ENCODE assay signal across 15 mouse cellular contexts in genomic region chr3:39062415-39062814, GRCm38 (mm10).
DNase-seq lines count a peak whose midpoint lies in the region; ATAC-seq lines count a peak whose summit lies in the region.
"Had no signal": no experiment of that assay in that cellular context is flagged by ENCODE, and none has a peak within 500 bp of the region (broad histone marks: within the 10 kb centered on the region; RNA-seq: fewer than 3 reads in every experiment).

No protein-coding gene starts in this region.

- no peak overlapping the region for H3K4me2 ChIP-seq in kidney, embryonic 14.5 days (replicated peaks; ENCODE audit: low read depth, low read length)
- H3K4me2 ChIP-seq in midbrain, embryonic 14.5 days (ENCODE audit: low read length): no peak overlapping the region
- H3K4me2 ChIP-seq: embryonic facial prominence, embryonic 15.5 days; liver, embryonic 13.5 days had no signal

- ATAC-seq in kidney, embryonic 14.5 days (ENCODE audit: low FRiP score, low TSS enrichment): peak; percentile 55; the same call in 1 of the 2 replicates
- no peak for ATAC-seq in midbrain, embryonic 14.5 days (ENCODE audit: low FRiP score, low TSS enrichment)
- ATAC-seq: intestine, postnatal 0 days had no signal

- no peak overlapping the region for H3K27ac ChIP-seq in kidney, embryonic 14.5 days (ENCODE audit: low read depth, low read length)
- no peak overlapping the region for H3K27ac ChIP-seq in embryonic facial prominence, embryonic 10.5 days (replicated peaks)
- H3K27ac ChIP-seq in midbrain, embryonic 14.5 days (replicated peaks; ENCODE audit: low read depth, low read length): no peak overlapping the region
- H3K27ac ChIP-seq: embryonic facial prominence, embryonic 15.5 days; heart, embryonic 10.5 days; liver, embryonic 13.5 days had no signal

- no peaks in the 10 kb centered on the region for H3K4me1 ChIP-seq in kidney, embryonic 14.5 days (ENCODE audit: control insufficient read depth, insufficient read depth, low read length)
- H3K4me1 ChIP-seq in embryonic facial prominence, embryonic 10.5 days: 0 out of 2 replicates have a peak, but pooled peaks cover 5% of the 10 kb centered on the region
- no peaks in the 10 kb centered on the region for H3K4me1 ChIP-seq in midbrain, embryonic 14.5 days (ENCODE audit: control insufficient read depth, insufficient read depth, low read length)
- H3K4me1 ChIP-seq: embryonic facial prominence, embryonic 15.5 days; heart, embryonic 10.5 days; liver, embryonic 13.5 days had no signal

- WGBS in kidney, embryonic 14.5 days: 68% methylated on average over 3 of the region's 3 CpGs
- WGBS in embryonic facial prominence, embryonic 10.5 days: 63% methylated on average over 3 of the region's 3 CpGs
- 70% methylated on average over 3 of the region's 3 CpGs for WGBS in midbrain, embryonic 14.5 days

- no peak overlapping the region for H3K9ac ChIP-seq in kidney, embryonic 14.5 days (ENCODE audit: low read depth, low read length)
- H3K9ac ChIP-seq in midbrain, embryonic 14.5 days (replicated peaks; ENCODE audit: low read length): no peak overlapping the region
- H3K9ac ChIP-seq: embryonic facial prominence, embryonic 15.5 days; liver, embryonic 13.5 days had no signal

- H3K27me3 ChIP-seq in kidney, embryonic 14.5 days (ENCODE audit: control insufficient read depth, insufficient read depth, low read length): no peaks in the 10 kb centered on the region
- H3K27me3 ChIP-seq in embryonic facial prominence, embryonic 10.5 days (replicated peaks; ENCODE audit: low read depth, poor library complexity, severe bottlenecking): no peaks in the 10 kb centered on the region
- H3K27me3 ChIP-seq in midbrain, embryonic 14.5 days (ENCODE audit: control insufficient read depth, insufficient read depth, low read length): no peaks in the 10 kb centered on the region
- H3K27me3 ChIP-seq: embryonic facial prominence, embryonic 15.5 days; liver, embryonic 13.5 days had no signal

- peak; percentile 19 to 38 for DNase-seq in cerebellum, postnatal 10 days
- no peak for DNase-seq in cerebellum, adult 18-20 months
- no peak for DNase-seq in kidney, adult 8-10 months
- DNase-seq in embryonic facial prominence, embryonic 10.5 days (ENCODE audit: low spot score): peak; percentile 36
- DNase-seq in midbrain, embryonic 14.5 days: peak; percentile 51
- DNase-seq in thymus, postnatal 14 days: no peak
- DNase-seq in urinary bladder, postnatal 4 days (ENCODE audit: low spot score in 2 of 2): no peak
- DNase-seq: adrenal gland, postnatal 10 days; cerebellum, adult 9-11 months; gastrocnemius, postnatal 25 days; liver, embryonic 13.5 days had no signal

- H3K4me3 ChIP-seq in kidney, embryonic 14.5 days (ENCODE audit: low read length): no peak overlapping the region
- no peak overlapping the region for H3K4me3 ChIP-seq in embryonic facial prominence, embryonic 10.5 days
- no peak overlapping the region for H3K4me3 ChIP-seq in midbrain, embryonic 14.5 days (replicated peaks; ENCODE audit: low read depth, low read length)
- H3K4me3 ChIP-seq: embryonic facial prominence, embryonic 15.5 days; heart, embryonic 10.5 days; liver, embryonic 13.5 days had no signal

- no peaks in the 10 kb centered on the region for H3K36me3 ChIP-seq in kidney, embryonic 14.5 days (ENCODE audit: control insufficient read depth, insufficient read depth, low read length)
- no peaks in the 10 kb centered on the region for H3K36me3 ChIP-seq in embryonic facial prominence, embryonic 10.5 days (replicated peaks)
- H3K36me3 ChIP-seq in midbrain, embryonic 14.5 days (ENCODE audit: control insufficient read depth, insufficient read depth, low read length): no peaks in the 10 kb centered on the region
- H3K36me3 ChIP-seq: embryonic facial prominence, embryonic 15.5 days; heart, embryonic 10.5 days; liver, embryonic 13.5 days had no signal

- no peaks in the 10 kb centered on the region for H3K9me3 ChIP-seq in kidney, embryonic 14.5 days (ENCODE audit: control insufficient read depth, low read length)
- H3K9me3 ChIP-seq in embryonic facial prominence, embryonic 10.5 days: no peaks in the 10 kb centered on the region
- H3K9me3 ChIP-seq in midbrain, embryonic 14.5 days (ENCODE audit: control insufficient read depth, low read length): no peaks in the 10 kb centered on the region
- H3K9me3 ChIP-seq: embryonic facial prominence, embryonic 15.5 days; heart, embryonic 10.5 days; liver, embryonic 13.5 days had no signal

Comparison
In these comparisons a context has a peak if more than half of its experiments do, and no peak if none do; other contexts are left out.
1. DNase-seq: peak in cerebellum, postnatal 10 days (2 of 2), embryonic facial prominence, embryonic 10.5 days (single experiment) and midbrain, embryonic 14.5 days (single experiment); none in cerebellum, adult 18-20 months (0 of 2), kidney, adult 8-10 months (0 of 2), thymus, postnatal 14 days (single experiment) and urinary bladder, postnatal 4 days (0 of 2).